In genomic region chr11:63061446-63061845, GRCm38 (mm10) we compare ENCODE assay signal across 9 mouse cellular contexts. TPM values are rescaled to one million over a fixed set of nuclear protein-coding genes. Genes with fewer than 3 reads are reported as not detected.
A peak's percentile ranks its signal among the peaks of the same experiment; 100 is the strongest.
DNase-seq lines count a peak whose midpoint lies in the region; ATAC-seq and TF ChIP-seq lines count a peak whose summit lies in the region.
"Had no signal": no experiment of that assay in that cellular context is flagged by ENCODE, and none has a peak within 500 bp of the region (broad histone marks: within the 10 kb centered on the region; RNA-seq: fewer than 3 reads in every experiment).

Gene Tekt3 (plus strand): TSS chr11:63061654.

- H3K27me3 ChIP-seq in lung, embryonic 16.5 days (ENCODE audit: control insufficient read depth, insufficient read depth, low read depth, low read length) = no peaks in the 10 kb centered on the region
- peaks cover 5% of the 10 kb centered on the region; the same call in 1 of the 2 replicates for H3K27me3 ChIP-seq in embryonic facial prominence, embryonic 14.5 days (replicated peaks; ENCODE audit: control insufficient read depth, insufficient read depth, low read length)
- H3K27me3 ChIP-seq in limb, embryonic 13.5 days = peaks cover 3% of the 10 kb centered on the region; the same call in 1 of the 2 replicates
- no peaks in the 10 kb centered on the region for H3K27me3 ChIP-seq in testis, adult 2 months (ENCODE audit: control insufficient read depth, insufficient read depth, low read length)

- peak; percentile 71; the same call in 1 of the 2 replicates for ATAC-seq in lung, embryonic 16.5 days (ENCODE audit: low read depth)
- no peak for ATAC-seq in embryonic facial prominence, embryonic 14.5 days (ENCODE audit: low read depth)
- ATAC-seq in limb, embryonic 13.5 days (ENCODE audit: low FRiP score, low read depth) = no peak; the same call in 1 of the 2 replicates

- H3K9me3 ChIP-seq in lung, embryonic 16.5 days (ENCODE audit: control insufficient read depth, low read length) = no peaks in the 10 kb centered on the region
- H3K9me3 ChIP-seq in embryonic facial prominence, embryonic 14.5 days (ENCODE audit: control insufficient read depth, low read length) = no peaks in the 10 kb centered on the region
- H3K9me3 ChIP-seq in limb, embryonic 13.5 days = no peaks in the 10 kb centered on the region

- 8% methylated on average over 17 of the region's 17 CpGs for WGBS in lung, embryonic 16.5 days
- WGBS in embryonic facial prominence, embryonic 14.5 days = 9% methylated on average over 17 of the region's 17 CpGs
- WGBS in limb, embryonic 13.5 days = 8% methylated on average over 17 of the region's 17 CpGs

- H3K4me2 ChIP-seq in lung, embryonic 16.5 days (ENCODE audit: low read depth, low read length) = peak within 1 kb of the TSS; percentile 36
- peak within 1 kb of the TSS; percentile 7; the same call in 1 of the 2 replicates for H3K4me2 ChIP-seq in embryonic facial prominence, embryonic 14.5 days (ENCODE audit: low read depth, low read length)
- H3K4me2 ChIP-seq in limb, embryonic 13.5 days (replicated peaks) = peak within 1 kb of the TSS; percentile 49

- peaks cover 6% of the 10 kb centered on the region; the same call in 1 of the 2 replicates for H3K4me1 ChIP-seq in lung, embryonic 16.5 days (replicated peaks; ENCODE audit: control insufficient read depth, insufficient read depth, low read length)
- no peaks in the 10 kb centered on the region for H3K4me1 ChIP-seq in embryonic facial prominence, embryonic 14.5 days (ENCODE audit: control insufficient read depth, insufficient read depth, low read length)
- peaks cover 9% of the 10 kb centered on the region for H3K4me1 ChIP-seq in limb, embryonic 13.5 days
- H3K4me1 ChIP-seq in testis, adult 2 months (ENCODE audit: control insufficient read depth, insufficient read depth, low read length) = peaks cover 13% of the 10 kb centered on the region

- no peak within 1 kb of the TSS for H3K27ac ChIP-seq in lung, embryonic 16.5 days (ENCODE audit: low read length)
- H3K27ac ChIP-seq in embryonic facial prominence, embryonic 14.5 days (replicated peaks; ENCODE audit: low read depth, low read length) = no peak within 1 kb of the TSS
- no peak within 1 kb of the TSS for H3K27ac ChIP-seq in limb, embryonic 13.5 days
- H3K27ac ChIP-seq in testis, adult 2 months (ENCODE audit: control insufficient read depth, insufficient read depth, low read depth, low read length) = peak within 1 kb of the TSS; percentile 77

- no peak for DNase-seq in lung, postnatal 4 days
- peak; percentile 27 for DNase-seq in embryonic facial prominence, embryonic 14.5 days (ENCODE audit: low spot score)
- no peak for DNase-seq in urinary bladder, postnatal 10 days (ENCODE audit: low spot score)
- no peak for DNase-seq in cerebellum, adult 18-20 months
- DNase-seq: kidney, adult 18-20 months had no signal

- H3K9ac ChIP-seq in lung, embryonic 16.5 days (ENCODE audit: low read length) = peak within 1 kb of the TSS; percentile 23; the same call in 1 of the 2 replicates
- H3K9ac ChIP-seq in embryonic facial prominence, embryonic 14.5 days (ENCODE audit: low read depth, low read length) = no peak within 1 kb of the TSS
- no peak within 1 kb of the TSS for H3K9ac ChIP-seq in limb, embryonic 13.5 days

- peak; percentile 70 for TF ChIP-seq POLR2A in testis, adult 2 months (IDR thresholded peaks at IDR 0.05; ENCODE audit: control insufficient read depth, low read depth, low read length)

- H3K36me3 ChIP-seq in lung, embryonic 16.5 days (ENCODE audit: control insufficient read depth, insufficient read depth, low read length) = no peaks in the 10 kb centered on the region
- H3K36me3 ChIP-seq in embryonic facial prominence, embryonic 14.5 days (ENCODE audit: control insufficient read depth, insufficient read depth, low read length) = no peaks in the 10 kb centered on the region
- no peaks in the 10 kb centered on the region for H3K36me3 ChIP-seq in limb, embryonic 13.5 days
- no peaks in the 10 kb centered on the region for H3K36me3 ChIP-seq in testis, adult 2 months (ENCODE audit: control insufficient read depth, insufficient read depth, low read length)

- H3K4me3 ChIP-seq in lung, embryonic 16.5 days (ENCODE audit: low read length) = no peak within 1 kb of the TSS
- H3K4me3 ChIP-seq in embryonic facial prominence, embryonic 14.5 days (ENCODE audit: low read depth, low read length) = no peak within 1 kb of the TSS
- H3K4me3 ChIP-seq in limb, embryonic 13.5 days = peak within 1 kb of the TSS; percentile 12; the same call in 1 of the 2 replicates
- H3K4me3 ChIP-seq in testis, adult 2 months (ENCODE audit: control insufficient read depth, low read depth, low read length) = peak within 1 kb of the TSS; percentile 95
- H3K4me3 ChIP-seq: erythroblast, embryonic 14.5 days had no signal

- no peak for TF ChIP-seq CTCF in testis, adult 2 months (IDR thresholded peaks at IDR 0.05; ENCODE audit: control insufficient read depth, insufficient read depth, insufficient replicate concordance, low read depth, low read length)

RNA-seq across cellular contexts. Expression of gene Tekt3, which starts in this region (rescaled TPM):
- 0.31 and 0.41 TPM in 2 replicates for polyA plus RNA-seq in lung, embryonic 16.5 days (2015; fragmentation: Nextera tagmentation; extraction: Ambion mirVana)
- 0.10 TPM in 1 of 2 replicates, not detected in the other for polyA plus RNA-seq in embryonic facial prominence, embryonic 14.5 days (2014; fragmentation: Nextera tagmentation; extraction: Ambion mirVana)
- 0.34 and 0.37 TPM in 2 replicates for polyA plus RNA-seq in limb, embryonic 13.5 days (2015; fragmentation: Nextera tagmentation; extraction: Ambion mirVana)
- 122 and 126 TPM in 2 replicates for polyA plus RNA-seq in testis, adult 2 months (2012; rRNA removed)
- polyA plus RNA-seq: erythroblast, embryonic 14.5 days had no signal

Comparison
In these comparisons a context has a peak if more than half of its experiments do, and no peak if none do; other contexts are left out.
1. RNA of gene Tekt3 (polyA plus RNA-seq): 122 to 126 TPM in testis, adult 2 months; 0.31 to 0.41 TPM in lung, embryonic 16.5 days, 0.34 to 0.37 TPM in limb, embryonic 13.5 days and 0.10 TPM in embryonic facial prominence, embryonic 14.5 days; every median in the first group is over 10 times any median in the second.
2. Peak in ATAC-seq, H3K9ac ChIP-seq and H3K4me2 ChIP-seq in lung, embryonic 16.5 days; RNA of the gene not detected or under 1 TPM.
3. Peak in DNase-seq and H3K4me2 ChIP-seq in embryonic facial prominence, embryonic 14.5 days; RNA of the gene not detected or under 1 TPM.
4. H3K4me3 ChIP-seq: peak in limb, embryonic 13.5 days (single experiment) and testis, adult 2 months (single experiment); none in lung, embryonic 16.5 days (single experiment) and embryonic facial prominence, embryonic 14.5 days (single experiment).
5. Peak in every context shown above with its lines, with median percentiles within 50 percentile points of each other: H3K4me2 ChIP-seq.